Comparison of ENCODE assay signal across 10 mouse cellular contexts in genomic region chr17:65370034-65370780, GRCm38 (mm10).
DNase-seq lines count a peak whose midpoint lies in the region; ATAC-seq lines count a peak whose summit lies in the region.
"Had no signal": no experiment of that assay in that cellular context is flagged by ENCODE, and none has a peak within 500 bp of the region (broad histone marks: within the 10 kb centered on the region; RNA-seq: fewer than 3 reads in every experiment).

No protein-coding gene starts in this region.

- H3K4me1 ChIP-seq in forebrain, embryonic 14.5 days (ENCODE audit: control insufficient read depth, insufficient read depth, low read length), result no peaks in the 10 kb centered on the region
- H3K4me1 ChIP-seq in forebrain, embryonic 15.5 days, result no peaks in the 10 kb centered on the region; the same call in 1 of the 2 replicates

- no peak overlapping the region for H3K4me2 ChIP-seq in forebrain, embryonic 14.5 days (ENCODE audit: low read length)
- H3K4me2 ChIP-seq in forebrain, embryonic 15.5 days (replicated peaks), result no peak overlapping the region

- DNase-seq in forebrain, embryonic 14.5 days (ENCODE audit: low spot score), result peak; percentile 17
- peak; percentile 37 for DNase-seq in 3T3-L1 (ENCODE audit: low read depth, low spot score)
- DNase-seq in embryo, embryonic 10 days (ENCODE audit: low spot score), result peak; percentile 89
- DNase-seq in kidney, postnatal 36 days, result peak; percentile 18 to 68
- DNase-seq in cerebellum, adult 9-10 months, result no peak
- no peak for DNase-seq in MN1 (ENCODE audit: low spot score)

- no peaks in the 10 kb centered on the region for H3K27me3 ChIP-seq in forebrain, embryonic 14.5 days (replicated peaks; ENCODE audit: control insufficient read depth, insufficient read depth, low read length)
- no peaks in the 10 kb centered on the region for H3K27me3 ChIP-seq in forebrain, embryonic 15.5 days

- H3K9ac ChIP-seq in forebrain, embryonic 14.5 days (ENCODE audit: low read length), result no peak overlapping the region
- no peak overlapping the region for H3K9ac ChIP-seq in forebrain, embryonic 15.5 days (replicated peaks)

- H3K36me3 ChIP-seq in forebrain, embryonic 14.5 days (ENCODE audit: control insufficient read depth, insufficient read depth, low read length), result no peaks in the 10 kb centered on the region
- H3K36me3 ChIP-seq in forebrain, embryonic 15.5 days, result no peaks in the 10 kb centered on the region
- H3K36me3 ChIP-seq: G1E had no signal

- H3K9me3 ChIP-seq in forebrain, embryonic 14.5 days (replicated peaks; ENCODE audit: control insufficient read depth, low read length), result no peaks in the 10 kb centered on the region
- no peaks in the 10 kb centered on the region for H3K9me3 ChIP-seq in forebrain, embryonic 15.5 days

- no peak overlapping the region for H3K27ac ChIP-seq in forebrain, embryonic 14.5 days (ENCODE audit: low read depth, low read length)
- H3K27ac ChIP-seq in forebrain, embryonic 15.5 days (replicated peaks), result no peak overlapping the region
- H3K27ac ChIP-seq: heart, adult 2 months had no signal

- H3K4me3 ChIP-seq in forebrain, embryonic 14.5 days (ENCODE audit: low read depth, low read length), result no peak overlapping the region
- no peak overlapping the region for H3K4me3 ChIP-seq in forebrain, embryonic 15.5 days
- H3K4me3 ChIP-seq: heart, adult 2 months had no signal

- WGBS in forebrain, embryonic 14.5 days, result 53% methylated on average over 7 of the region's 7 CpGs
- WGBS in forebrain, embryonic 15.5 days, result 47% methylated on average over 7 of the region's 7 CpGs

- no peak for ATAC-seq in forebrain, embryonic 14.5 days
- no peak for ATAC-seq in forebrain, embryonic 15.5 days (replicated peaks)
- 0 out of 2 replicates have a peak, but pooled peaks have one; percentile 9 for ATAC-seq in monocyte, adult 5-6 weeks (replicated peaks; ENCODE audit: insufficient number of reproducible peaks, low FRiP score, low TSS enrichment, poor library complexity, severe bottlenecking)

Comparison
In these comparisons a context has a peak if more than half of its experiments do, and no peak if none do; other contexts are left out.
1. DNase-seq: peak in forebrain, embryonic 14.5 days (single experiment), 3T3-L1 (single experiment), embryo, embryonic 10 days (single experiment) and kidney, postnatal 36 days (2 of 2); none in cerebellum, adult 9-10 months (single experiment) and MN1 (single experiment).